Mouse (Mus musculus): Measurements from ENCODE around the gene Ppp2r3c. TPM values are rescaled to one million over a fixed set of nuclear protein-coding genes. Genes with fewer than 3 reads are reported as not detected.
"Not testable (repeated sequence)": the region's sequence is repeated elsewhere in the genome, so short reads cannot be mapped to it uniquely, and the experiment has no call there.

Ppp2r3c gene
- total RNA-seq (2022) = 10 to 100 TPM in 1 of 4 experiments, 1 to 10 TPM in 3; 7.5 to 11.3 (median 9.5) TPM

DNA sequence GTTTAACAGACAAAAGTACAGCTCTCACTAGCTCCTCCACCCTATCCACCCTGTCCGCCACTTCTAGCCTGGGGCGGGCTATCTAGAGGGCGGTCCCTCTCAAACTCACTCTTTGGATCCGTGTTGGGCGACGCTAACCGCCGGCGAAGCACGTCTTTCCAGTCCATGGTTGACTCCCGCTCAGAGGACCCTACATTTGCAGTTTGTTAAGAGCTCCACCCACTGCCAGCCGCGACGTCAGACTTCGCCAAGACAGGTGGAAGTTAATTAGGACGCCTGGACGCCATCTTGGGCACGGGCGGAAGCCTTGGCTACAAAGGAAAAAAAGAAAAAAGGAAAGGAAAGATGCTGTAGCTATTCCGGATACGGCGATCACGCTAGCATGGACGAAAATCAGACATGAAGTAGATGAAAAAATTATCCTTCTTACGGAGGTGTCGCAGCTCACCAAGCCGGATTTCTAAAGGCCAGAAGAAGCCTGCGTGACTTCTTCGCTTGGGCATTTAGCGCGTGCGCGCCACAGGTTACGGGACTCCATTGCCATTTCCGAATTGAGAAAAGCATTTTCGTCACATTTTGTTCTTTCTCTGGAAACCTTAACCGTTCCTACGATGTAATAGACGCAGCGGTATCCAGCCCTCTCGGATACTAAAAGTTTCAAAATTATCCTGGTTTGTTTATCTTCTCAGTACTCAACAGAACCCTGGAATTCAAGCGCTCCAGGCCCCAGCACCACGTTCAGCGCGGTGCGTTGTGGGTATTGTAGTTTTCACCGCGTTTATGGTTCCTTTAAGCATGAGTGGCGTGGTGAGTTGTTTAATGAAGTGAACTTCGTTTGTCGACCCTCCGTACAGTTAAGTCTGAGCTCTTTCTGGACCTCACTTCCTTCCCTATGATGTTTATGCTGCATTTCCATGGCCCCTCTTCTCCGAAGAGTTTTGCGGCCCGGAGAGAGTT, at the start of gene Ppp2r3c:
Gene Ppp2r3c (minus strand): TSS at position 514 of the 957 bp plus-strand sequence.
- peak; percentile 84 to 88 for DNase-seq (ENCODE audit: low spot score in 2 of 2)

DNA sequence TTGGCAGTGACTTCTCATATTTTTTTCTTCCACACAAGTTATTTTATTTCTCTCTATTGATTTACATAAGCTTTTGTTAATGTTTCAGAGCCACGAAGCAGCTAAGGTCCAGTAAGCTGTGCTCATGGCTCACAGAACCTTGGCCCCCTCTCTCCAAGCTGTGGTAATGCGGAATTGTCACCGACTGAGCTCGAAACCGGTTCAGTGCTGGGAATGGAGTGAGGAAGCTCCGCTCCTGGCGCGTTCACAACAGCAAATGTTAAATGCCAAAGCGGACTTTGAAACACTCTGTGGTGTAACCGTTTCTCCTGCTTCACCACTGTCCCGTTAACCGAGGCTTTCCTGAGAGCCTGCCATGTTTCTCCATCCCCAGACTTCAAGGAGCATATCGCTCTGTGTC, 41.8 kb upstream of the Ppp2r3c start:
- peak in 1 of 2 experiments; percentile 6 for DNase-seq (ENCODE audit: low spot score in 2 of 2)

GRCm38 (mm10) chr12:55343998-55344397, 41.2 kb upstream of the Ppp2r3c start:
- DNase-seq (ENCODE audit: low spot score in 2 of 2) = no peak

DNA sequence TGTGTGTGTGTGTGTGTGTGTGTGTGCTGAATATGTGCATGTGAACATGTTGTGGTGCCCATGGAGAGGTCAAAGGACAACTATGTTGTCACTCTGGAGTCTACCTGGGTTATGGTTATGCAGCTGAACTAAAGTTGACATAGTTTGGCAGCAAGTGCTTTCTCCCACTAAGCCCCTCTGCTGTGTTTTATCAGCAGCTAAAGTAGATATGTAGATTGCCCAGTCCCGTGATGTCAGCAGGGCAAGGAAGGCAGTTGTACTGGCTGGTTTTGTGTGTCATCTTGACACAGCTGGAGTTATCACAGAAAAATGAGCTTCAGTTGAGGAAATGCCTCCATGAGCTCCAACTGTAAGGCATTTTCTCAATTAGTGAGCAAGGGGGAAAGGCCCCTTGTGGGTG, 40.2 kb upstream of the Ppp2r3c start:
- DNase-seq (ENCODE audit: low spot score in 2 of 2) = not testable (repeated sequence)

- DNase-seq (ENCODE audit: low spot score in 2 of 2) = not testable (repeated sequence)
Observed at GRCm38 (mm10) chr12:55338490-55338889, 35.7 kb upstream of the Ppp2r3c start.

DNA sequence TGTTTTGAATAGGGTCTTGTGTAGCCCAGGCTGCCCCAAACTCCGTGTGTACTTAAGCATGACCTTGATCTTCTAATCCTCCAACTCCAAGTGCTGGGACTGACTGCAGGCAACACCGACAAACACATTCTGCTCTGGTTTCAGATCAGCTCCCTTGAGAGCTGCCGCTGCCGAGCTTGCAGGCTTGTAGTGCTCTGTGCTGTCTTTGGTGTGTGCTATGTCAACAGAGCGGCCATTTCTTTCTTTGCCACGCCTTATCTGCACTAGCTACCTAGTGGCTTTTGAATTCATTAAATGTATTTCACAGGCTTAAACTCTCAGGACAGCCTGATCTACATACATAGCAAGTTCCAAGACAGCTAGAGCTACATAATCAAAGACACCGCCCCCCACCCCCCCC, 30.9 kb upstream of the Ppp2r3c start:
- no peak for DNase-seq (ENCODE audit: low spot score in 2 of 2)

DNA sequence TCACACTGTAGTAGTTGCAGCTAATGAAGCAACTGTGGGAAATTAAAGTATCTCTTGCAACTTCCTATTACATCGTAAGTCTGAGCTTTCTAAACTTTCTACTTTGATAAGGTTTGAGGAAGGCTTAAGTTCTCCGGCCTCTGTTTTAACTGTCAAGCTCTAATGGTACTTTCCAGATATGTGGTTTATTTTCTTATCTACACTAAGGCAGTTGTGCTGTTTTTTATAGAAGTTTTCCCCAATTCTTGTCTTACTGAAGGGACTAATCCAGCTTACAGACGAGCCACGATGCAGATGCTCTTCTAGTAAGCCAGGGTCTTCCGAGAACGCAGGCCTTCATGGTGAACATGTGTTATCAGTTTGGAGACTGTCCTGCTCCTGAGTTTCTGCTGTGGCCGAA, 26.6 kb upstream of the Ppp2r3c start:
- DNase-seq (ENCODE audit: low spot score in 2 of 2) = no peak

GRCm38 (mm10) chr12:55328784-55329183, 26.0 kb upstream of the Ppp2r3c start:
- DNase-seq (ENCODE audit: low spot score in 2 of 2) = no peak

- no peak for DNase-seq (ENCODE audit: low spot score in 2 of 2)
Observed at GRCm38 (mm10) chr12:55325702-55326101, 22.9 kb upstream of the Ppp2r3c start.

DNA sequence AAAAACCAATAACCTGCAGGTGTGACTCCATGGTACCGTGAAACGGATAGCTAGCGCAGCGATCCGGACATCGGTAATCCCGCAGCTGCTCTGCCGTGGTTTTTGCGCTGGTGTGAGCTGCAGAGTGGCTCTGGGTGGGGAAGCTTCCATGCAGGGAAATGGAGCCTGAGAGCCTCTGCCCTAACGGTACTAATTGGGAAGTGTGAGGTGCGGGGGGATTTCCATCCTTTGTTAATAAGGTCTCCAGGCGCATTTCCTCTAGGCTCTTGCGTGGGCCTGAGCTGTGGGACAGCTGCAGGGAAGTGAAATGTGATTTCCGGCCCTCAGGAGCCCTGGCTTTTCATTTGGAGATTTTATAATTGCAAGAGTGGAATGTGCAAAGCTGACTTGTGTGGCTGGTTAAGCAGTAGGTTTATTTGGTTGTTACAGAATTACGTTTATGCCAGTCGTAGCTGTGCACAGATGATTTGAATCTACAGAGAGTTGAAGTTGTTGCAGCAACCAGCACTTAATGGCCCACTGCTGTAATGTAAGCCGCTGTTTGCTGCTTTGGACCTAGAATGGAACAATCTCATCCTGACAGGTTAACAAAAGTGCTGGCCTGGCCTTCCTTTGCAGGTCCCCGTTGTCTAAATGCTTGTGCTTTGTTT, 19.0 kb upstream of the Ppp2r3c start:
- no peak for DNase-seq (ENCODE audit: low spot score in 2 of 2)

DNA sequence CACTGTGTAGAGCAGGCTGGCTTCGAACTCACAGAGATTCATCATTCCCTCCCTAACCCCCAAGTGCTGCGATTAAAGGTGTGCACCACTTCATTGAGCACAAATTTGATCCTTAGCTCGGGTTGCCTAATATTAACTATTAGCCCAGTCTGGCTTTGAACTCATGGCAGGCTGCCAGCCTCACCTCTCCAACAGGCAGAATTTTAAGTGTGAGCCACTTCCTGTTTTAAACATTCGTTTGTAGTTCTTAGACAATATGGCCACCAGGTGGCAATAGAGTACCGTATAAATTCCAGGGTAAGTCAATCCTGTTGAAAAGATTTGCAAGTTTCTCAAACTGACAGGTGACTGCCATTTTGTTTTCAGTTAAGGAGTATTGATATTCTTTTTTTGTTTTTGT, 12.4 kb upstream of the Ppp2r3c start:
- DNase-seq (ENCODE audit: low spot score in 2 of 2) = peak; percentile 33 to 47

DNA sequence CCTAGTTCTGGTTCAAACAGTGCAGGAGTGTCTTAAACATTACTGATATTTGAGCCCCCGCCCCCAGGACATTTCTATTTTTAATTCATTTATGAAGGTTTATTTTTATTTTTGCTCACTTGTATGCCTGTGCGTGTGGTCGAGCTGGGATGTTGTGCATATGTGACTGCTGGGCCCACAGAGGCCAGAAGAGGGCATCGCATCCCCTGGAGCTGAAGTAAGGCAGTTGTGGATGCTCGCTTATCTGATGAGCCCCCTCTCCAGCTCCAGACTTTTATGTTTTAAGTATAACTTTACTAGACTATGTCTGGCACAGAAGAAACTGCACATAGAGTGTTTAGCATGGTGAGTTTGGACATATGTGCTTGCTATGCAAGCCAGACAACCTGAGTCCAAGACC, 11.1 kb upstream of the Ppp2r3c start:
- DNase-seq (ENCODE audit: low spot score in 2 of 2) = no peak

DNA sequence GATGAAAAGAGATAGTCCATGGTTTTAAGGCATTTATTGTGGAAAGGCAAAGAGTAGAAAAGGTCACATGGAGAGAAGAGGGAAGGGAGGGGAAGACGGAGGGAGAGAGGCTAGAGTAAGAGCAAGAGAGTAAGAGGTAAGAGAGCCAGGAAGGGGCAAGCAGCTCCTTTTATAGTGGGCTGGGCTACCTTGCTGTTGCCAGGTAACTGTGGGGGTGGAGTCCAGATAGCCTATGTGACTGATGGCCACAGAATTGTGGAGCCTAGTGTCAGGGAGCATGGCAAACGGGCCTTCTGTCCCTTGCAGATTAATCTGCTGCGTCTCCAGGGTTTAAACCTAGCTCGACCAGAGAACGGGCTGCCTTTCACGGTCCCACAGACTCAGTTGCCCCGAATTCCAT, 9.0 kb upstream of the Ppp2r3c start:
- DNase-seq (ENCODE audit: low spot score in 2 of 2) = no peak

GRCm38 (mm10) chr12:55309501-55309900, 6.7 kb upstream of the Ppp2r3c start:
- DNase-seq (ENCODE audit: low spot score in 2 of 2) = no peak

GRCm38 (mm10) chr12:55308731-55309130, 5.9 kb upstream of the Ppp2r3c start:
- no peak for DNase-seq (ENCODE audit: low spot score in 2 of 2)

DNA sequence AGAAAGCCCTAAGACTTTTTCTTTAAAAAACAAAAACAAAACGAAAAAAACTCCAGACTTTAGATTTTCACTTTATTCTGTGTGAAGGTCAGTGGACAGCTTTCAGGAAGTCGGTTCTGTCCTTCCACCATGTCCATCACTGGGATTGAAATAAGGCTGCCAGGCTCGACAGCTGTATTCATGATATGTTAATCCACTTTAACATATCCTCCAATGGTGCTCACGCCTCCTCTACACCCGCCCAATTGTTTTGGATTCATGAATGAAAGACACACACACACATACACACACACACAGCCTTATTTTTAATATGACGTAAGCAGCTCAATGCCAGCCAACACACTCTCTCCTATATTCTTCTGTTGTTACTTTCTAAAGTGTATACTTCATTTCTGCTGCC, 4.8 kb upstream of the Ppp2r3c start:
- no peak for DNase-seq (ENCODE audit: low spot score in 2 of 2)

DNA sequence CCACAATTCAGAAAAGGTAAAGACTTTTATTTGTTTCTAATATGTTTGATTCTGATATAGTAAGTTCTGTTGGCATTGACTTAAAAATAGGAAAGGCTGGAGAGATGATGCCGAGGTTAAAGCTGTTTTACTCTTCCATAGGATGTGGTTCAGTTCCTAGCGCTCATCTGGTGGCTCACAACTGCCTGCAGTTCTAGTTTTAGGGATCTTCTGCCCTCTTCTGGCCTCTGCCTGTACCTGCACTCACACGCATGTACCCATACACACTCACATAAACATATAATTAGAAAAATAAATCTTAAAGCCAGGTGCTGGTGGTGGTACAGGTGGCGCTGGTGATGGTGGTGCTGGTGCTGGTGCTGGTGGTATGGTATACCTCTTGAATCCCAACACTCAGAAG, 3.6 kb upstream of the Ppp2r3c start:
- DNase-seq (ENCODE audit: low spot score in 2 of 2) = no peak

DNA sequence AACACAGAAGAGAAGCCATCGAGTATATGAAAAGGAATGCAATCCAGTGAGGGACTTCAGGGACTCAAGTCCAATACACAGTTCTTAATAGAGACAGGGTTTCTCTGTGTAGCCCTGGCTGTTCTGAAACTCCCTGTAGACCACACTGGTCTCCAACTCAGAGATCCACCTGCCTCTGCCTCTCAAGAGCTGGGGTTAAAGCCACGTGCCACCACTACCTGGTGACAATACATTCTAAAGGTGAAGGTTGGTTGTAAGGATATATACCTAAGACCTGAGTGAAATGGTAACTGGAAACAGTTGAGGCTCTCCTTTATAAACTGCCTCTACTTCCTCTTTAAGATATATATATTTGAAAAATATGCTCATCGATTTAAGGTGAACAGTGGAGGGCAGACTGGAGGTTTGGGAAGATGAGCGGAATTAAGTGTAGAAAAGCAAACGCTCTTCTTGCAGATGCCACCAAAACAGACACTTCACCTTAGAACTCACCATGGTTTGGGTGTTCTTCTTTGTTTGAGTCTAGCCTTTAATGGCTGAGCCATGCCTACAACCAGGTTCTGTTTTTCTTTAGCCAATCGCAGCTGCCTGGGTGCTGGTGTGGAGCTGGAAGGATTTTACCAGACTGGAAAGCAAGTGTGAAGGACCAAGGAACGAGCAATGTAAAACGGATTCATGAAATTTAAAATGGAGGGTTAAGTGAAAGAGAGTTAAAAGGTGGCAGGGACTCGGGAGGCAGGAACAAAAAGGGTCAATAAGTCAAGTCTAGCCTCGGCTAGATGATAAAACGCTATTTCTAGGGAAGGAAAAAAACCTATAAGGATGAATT, 1.1 kb downstream of the Ppp2r3c start:
- DNase-seq (ENCODE audit: low spot score in 2 of 2) = no peak

DNA sequence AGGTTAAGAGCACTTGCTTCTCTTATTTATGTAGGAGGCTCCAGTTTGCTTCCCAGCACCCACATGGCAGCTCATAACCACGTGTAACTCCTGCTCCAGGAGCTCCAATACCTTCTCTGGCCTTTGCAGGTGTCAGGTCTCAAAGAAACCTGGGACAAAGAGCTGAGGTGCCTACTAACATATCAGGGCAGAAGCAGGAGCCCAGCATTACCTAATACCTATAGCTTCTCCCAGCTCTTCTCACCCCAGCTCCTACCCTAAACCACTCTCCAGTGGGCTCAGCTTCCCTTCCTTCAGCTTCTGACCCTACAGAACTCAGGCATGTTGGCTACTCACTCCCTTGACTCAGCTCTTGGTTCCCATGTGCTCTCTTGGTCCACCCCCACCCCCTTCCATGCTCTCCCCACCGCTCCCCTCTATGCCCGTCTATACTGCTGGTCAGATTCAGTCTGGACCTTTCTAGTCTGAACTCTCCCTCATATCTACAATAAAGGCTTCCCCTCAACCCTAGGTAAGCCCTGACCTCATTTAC, 1.9 kb downstream of the Ppp2r3c start:
- DNase-seq (ENCODE audit: low spot score in 2 of 2) = no peak

GRCm38 (mm10) chr12:55299336-55299735, 3.5 kb downstream of the Ppp2r3c start, which contains the start of gene 1110008L16Rik:
1110008L16Rik (plus strand) TSS chr12:55299577.
- DNase-seq (ENCODE audit: low spot score in 2 of 2) = no peak

DNA sequence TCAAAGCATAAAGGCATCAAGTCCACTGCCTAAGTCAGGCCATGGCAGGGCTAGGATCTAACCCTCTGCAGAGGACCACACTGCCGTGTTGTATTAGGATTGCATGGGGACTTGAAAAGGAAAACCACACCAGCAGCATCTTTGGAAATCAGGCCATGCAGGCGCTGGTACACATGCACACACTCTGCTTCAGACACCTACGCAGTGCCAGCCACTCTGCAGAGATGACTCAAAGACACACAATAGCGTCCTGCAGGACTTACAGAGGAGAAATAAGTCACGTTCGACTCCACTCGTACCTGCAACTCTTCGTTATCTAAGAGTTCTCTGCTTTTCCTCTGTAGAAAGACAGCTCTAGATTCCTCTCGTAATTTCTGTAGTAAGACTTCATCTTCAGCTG, 4.7 kb downstream of the Ppp2r3c start:
- no peak for DNase-seq (ENCODE audit: low spot score in 2 of 2)
